Mouse (Mus musculus): ENCODE data around the gene Kcne1.
A peak's percentile ranks its signal among the peaks of the same experiment; 100 is the strongest.

Kcne1 gene

GRCm38 (mm10) chr16:92359229-92359628, at the start of gene Kcne1:
Kcne1 (minus strand) TSS chr16:92359468.
- DNase-seq (ENCODE audit: low spot score) = no peak

GRCm38 (mm10) chr16:92407883-92408282, 48.6 kb upstream of the Kcne1 start:
- no peak for DNase-seq (ENCODE audit: low spot score)

GRCm38 (mm10) chr16:92404141-92404540, 44.9 kb upstream of the Kcne1 start:
- DNase-seq (ENCODE audit: low spot score) = no peak

GRCm38 (mm10) chr16:92403069-92403468, 43.8 kb upstream of the Kcne1 start:
- no peak for DNase-seq (ENCODE audit: low spot score)

DNA sequence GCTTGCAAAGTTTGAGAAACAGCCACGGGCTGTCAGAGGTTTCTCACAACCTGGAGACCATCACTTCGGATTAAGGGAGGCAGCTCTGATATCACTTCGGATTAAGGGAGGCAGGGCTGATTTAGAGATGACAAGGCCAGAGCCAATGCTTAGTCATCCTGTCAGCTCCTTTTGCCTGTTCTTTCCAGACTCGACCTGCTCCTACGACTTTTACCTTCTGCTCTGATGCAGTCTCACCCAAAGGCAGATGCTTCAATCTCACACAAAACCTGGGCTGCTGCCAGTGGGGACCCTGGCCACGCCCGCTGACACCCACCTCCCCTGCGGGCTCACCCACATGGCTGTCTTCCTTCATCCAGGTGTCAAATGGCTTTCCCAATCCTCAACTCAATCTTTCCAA, 42.9 kb upstream of the Kcne1 start:
- no peak for DNase-seq (ENCODE audit: low spot score)

DNA sequence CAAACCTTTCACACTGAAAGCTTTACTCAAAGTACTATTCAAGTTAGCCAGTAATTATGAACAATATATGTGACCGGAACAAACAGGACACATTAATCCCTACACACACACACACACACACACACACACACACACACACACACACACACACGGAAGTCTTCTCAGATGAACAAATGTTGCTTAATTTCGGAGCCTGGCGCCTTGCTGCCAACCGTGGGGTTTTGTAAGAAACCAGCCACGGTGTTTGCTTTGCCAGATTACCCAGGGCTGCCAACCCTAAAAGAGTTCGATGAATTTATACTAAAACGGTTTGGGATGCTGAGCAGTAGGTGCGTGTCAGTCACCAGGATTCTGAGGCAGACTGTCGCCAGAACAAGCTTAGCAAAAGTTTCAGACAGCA, 41.9 kb upstream of the Kcne1 start:
- DNase-seq (ENCODE audit: low spot score) = no peak

DNA sequence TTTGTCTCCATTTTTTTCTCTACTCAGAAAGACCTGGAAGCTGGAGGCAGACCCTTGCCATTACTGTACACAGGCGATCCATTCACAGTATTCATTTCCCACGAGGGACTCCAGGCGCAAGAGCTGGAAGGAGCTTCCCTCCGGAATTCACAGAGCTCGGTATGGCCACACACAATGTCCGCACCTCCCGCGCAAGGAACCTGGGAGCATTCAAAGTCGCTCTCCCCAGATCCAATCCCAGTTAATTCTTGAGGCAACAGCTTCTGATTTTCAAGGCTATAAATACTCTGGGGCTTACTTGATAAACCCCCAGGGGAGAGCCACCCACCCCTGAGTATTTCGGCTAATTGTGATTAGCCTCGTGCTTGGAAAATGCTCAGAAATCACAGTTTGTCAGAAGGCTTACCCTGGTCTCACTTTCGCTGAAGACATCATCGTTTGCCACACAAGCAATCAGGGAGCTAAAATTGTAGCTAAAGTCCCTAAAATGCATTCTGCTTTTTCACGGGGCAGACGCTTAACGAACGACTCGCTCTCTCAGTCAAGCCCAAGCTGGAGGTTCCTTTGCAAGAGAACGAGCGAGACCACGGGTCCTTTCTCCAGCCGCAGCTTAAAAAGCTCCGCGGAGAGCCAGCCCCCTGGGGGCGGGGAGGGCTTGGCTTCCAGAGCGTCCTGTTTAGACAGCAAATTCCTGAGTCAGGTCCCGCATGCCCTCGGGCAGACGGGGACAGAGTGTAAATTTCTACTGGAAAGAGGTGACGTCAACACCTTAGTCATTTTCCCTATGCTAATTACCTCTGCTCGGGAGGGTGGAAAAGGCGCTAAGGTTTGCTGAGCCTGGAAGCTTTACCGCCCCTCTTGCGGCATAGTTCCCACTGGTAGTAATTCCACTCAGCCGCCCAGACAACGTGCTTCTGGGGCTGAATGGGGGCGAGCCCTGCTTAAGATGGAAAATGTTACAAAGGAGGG, 40.5 kb upstream of the Kcne1 start:
- peak; percentile 36 for DNase-seq (ENCODE audit: low spot score)

DNA sequence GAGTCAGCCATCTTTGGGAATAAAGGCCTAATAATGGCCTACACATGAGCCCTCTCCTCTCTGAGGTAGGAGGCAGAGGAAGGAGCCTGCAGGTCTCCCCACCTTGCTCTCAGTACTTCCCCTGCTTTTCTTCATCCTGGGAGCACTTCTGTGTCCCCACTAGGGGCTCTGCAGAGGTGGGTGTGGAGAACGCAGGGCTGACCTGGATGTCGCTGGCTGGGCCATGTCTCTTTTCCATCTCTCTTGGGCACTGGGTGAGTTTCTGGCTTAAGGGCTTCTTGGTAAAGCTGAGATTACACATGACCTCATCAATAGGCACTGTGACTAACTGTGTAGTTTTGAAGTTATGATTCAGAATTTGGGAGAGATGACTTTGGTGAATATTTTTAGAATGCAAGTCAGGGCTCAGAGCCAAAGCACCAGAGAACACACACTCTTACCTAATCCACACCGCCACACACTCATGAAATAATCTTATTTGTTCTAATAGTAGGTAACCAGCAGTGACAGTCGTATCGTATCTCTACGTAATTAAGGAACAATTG, 39.4 kb upstream of the Kcne1 start:
- no peak for DNase-seq (ENCODE audit: low spot score)

DNA sequence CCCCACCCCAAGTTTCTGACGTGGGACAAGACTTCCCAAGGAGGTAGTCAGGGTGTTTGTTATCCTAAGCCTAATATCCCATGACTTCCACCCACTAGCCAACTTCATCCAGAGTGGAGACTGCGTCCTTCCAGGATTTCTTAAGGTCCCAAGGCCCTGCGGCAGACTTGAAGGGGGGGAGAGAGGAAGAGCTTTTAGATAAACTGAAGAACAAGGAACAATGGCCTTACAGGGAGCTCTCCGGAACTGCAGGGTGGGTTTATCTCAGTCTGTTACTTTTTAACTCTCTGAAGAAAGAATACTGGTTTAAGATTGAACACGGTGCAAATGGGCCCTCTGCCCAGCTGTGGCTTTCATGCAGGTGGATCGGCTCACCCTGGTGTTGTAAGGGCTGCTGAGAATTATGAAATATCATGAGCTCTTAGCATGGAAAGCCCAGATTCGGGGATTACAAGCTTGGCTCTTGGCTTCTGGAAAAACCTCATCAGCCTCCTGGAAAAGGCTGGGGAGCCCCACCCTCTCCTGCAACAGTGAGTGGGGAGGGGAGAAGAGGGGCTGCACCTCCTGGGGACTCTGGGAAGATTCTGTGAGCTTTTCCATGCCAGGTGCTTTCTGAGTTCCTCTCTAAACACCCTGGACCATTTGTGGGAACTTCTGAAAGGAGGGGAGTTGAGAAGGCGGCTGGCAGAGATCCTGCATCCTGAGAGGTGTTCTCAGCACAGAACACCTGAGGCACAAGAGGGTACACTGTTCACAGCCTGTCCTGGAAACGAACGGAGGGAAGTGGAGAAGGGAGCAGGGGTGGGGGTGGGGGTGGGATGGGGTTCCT, 38.7 kb upstream of the Kcne1 start:
- no peak for DNase-seq (ENCODE audit: low spot score)

GRCm38 (mm10) chr16:92393732-92394131, 34.5 kb upstream of the Kcne1 start:
- DNase-seq (ENCODE audit: low spot score) = no peak

DNA sequence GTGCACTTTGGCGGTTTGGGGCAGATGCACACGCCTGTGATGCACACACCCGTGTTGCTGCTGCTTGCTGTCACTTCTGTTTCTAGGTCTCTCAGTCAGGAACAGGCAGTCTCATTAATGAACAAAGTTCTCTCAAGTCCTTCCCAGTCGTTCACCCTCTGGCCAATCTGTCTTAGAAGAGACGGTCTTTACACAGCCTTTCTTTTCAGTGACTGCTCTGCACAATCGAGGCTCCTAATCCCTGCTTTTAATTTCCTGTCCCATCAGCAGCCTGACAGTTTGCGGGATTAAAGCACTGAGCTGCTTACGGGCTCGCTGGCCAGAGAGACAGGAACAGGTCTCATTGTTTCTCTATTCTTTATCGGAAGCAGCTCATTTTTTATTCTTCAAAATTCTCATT, 28.4 kb upstream of the Kcne1 start:
- DNase-seq (ENCODE audit: low spot score) = no peak

DNA sequence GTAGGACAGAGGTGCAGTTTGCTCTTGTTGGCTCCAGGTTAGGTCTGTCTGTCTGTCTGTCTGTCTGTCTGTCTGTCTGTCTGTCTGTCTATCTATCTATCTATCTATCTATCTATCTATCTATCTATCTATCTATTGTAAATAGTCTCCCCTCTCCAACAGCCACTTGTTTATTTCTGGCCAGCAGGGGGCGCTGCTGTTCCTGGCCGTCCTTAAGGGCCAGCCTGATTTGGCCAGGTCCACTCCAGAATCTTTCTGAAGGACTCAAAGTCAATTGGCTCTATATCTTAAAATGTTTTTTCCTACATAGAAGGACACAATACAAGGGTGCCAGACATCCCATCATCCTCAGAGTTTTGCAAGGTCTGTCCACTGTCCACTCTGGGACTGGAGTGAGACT, 25.8 kb upstream of the Kcne1 start:
- DNase-seq (ENCODE audit: low spot score) = no peak

- no peak for DNase-seq (ENCODE audit: low spot score)
These were observed 24.1 kb upstream of the Kcne1 start for GRCm38 (mm10) chr16:92383412-92383811.

- DNase-seq (ENCODE audit: low spot score) = no peak
These were observed 23.2 kb upstream of the Kcne1 start for GRCm38 (mm10) chr16:92382508-92382907.

GRCm38 (mm10) chr16:92381092-92381491, 21.8 kb upstream of the Kcne1 start:
- no peak for DNase-seq (ENCODE audit: low spot score)

DNA sequence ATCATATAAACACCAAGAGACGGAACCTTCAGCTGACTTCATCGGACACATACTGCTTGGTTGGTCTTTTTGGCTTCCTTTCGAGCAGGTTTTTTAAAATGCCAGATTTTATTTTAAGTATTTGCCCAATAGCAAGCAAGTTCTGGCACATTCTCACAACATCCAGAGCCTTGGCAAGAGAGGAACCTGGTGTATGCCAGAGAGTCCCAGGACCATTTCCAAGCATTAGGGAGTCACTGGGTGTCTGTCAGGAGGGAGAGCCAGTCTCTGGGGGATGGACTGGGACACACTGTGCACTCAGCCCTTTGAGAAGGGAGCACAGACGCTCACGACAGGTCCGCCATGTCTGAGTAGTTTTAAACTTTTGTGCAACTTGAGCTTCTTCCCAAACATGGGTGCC, 17.7 kb upstream of the Kcne1 start:
- no peak for DNase-seq (ENCODE audit: low spot score)

- DNase-seq (ENCODE audit: low spot score) = no peak
These were observed 12.4 kb upstream of the Kcne1 start for GRCm38 (mm10) chr16:92371623-92372022.

DNA sequence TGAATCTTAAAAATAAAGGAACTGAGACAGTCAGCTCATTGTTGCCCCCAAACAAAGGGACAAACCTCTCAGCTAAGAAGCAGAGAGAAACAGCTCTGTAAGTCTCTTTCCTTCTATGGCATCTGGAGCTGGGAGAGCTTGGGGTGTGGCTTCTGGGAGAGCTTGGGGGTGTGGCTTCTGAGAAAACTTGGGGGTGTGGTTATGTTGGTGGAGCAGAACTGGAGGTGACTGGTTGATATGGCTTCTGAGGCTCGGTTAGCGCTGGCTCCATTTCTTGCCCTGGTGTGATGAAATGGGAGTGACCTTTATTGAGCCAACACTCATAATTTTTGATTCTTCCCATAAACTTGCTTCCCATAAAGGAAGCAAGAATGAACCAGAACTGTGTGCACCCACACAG, 10.0 kb upstream of the Kcne1 start:
- no peak for DNase-seq (ENCODE audit: low spot score)

- DNase-seq (ENCODE audit: low spot score) = no peak
These were observed 6.2 kb upstream of the Kcne1 start for GRCm38 (mm10) chr16:92365477-92365876.

- no peak for DNase-seq (ENCODE audit: low spot score)
These were observed 1.4 kb upstream of the Kcne1 start for GRCm38 (mm10) chr16:92360711-92361110.

- no peak for DNase-seq (ENCODE audit: low spot score)
These were observed 534 bp downstream of the Kcne1 start for GRCm38 (mm10) chr16:92358734-92359133.

DNA sequence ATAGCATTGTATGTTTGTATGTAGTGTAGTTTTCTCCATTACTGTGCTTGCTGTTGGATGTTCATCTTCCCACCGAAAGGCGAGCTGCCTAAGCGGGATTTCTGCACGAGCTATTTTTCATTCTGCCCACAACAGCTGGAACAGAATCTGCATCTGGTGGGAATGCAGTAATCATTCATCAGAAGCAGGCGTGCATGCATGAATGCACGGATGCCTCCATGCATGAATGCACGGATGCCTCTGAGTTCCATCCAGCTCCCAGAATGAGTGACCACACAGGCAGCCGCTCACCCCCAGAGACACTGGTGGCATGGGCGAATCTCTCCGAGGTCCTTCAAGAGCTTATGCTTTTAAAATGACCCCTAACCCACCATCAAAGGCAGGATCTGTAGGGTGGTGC, 1.7 kb downstream of the Kcne1 start:
- DNase-seq (ENCODE audit: low spot score) = no peak

DNA sequence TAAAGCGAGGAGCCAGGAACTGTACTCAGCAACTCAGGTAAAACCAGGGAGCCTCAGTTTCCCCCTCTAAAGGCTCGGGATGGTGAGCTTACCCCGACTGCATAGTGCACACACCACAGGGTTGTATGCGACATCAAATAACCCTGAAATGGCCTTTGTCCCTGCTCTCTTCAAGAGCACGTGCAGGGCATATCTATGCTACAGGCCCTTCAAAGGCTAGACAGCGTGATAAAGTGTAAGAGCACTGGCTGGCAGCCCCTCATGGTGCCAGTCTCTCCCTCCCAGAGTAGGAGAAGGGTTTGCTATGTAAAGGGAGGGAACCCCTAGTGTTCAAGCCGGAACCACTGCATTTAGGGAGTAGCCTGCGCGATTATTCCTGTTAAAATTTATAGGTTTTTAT, 2.2 kb downstream of the Kcne1 start:
- DNase-seq (ENCODE audit: low spot score) = no peak
